Mouse (Mus musculus) thymus, adult 2 months (tissue): ENCODE measurements around the gene Snrpd3. TPM values are rescaled to one million over a fixed set of nuclear protein-coding genes. Genes with fewer than 3 reads are reported as not detected.

ENCODE experiments used
- DNase-seq: peaks from one replicate; pipeline ENCODE4 v3.0.0; 2021
- H3K27ac ChIP-seq: fragments of 200-500 bp; 2 replicates; pipeline ENCODE4 v1.5.1; 2012; ENCODE audit warnings: low read length, control low read depth; ENCODE audit not compliant: control insufficient read depth, insufficient read depth
- H3K27me3 ChIP-seq: fragments of 200-500 bp; 2 replicates; pipeline ENCODE4 v1.6.1; 2012; ENCODE audit warnings: mild to moderate bottlenecking, low read length, moderate library complexity, mixed read lengths; ENCODE audit not compliant: control insufficient read depth, insufficient read depth
- H3K36me3 ChIP-seq: fragments of 200-500 bp; 2 replicates; pipeline ENCODE4 v1.6.1; 2012; ENCODE audit warnings: mild to moderate bottlenecking, low read length, moderate library complexity; ENCODE audit not compliant: control insufficient read depth, insufficient read depth
- H3K4me1 ChIP-seq: fragments of 200-500 bp; replicated peaks from 2 replicates; pipeline ENCODE4 v1.6.1; 2012; ENCODE audit warnings: low read length; ENCODE audit not compliant: control insufficient read depth, insufficient read depth
- H3K4me3 ChIP-seq: fragments of 200-500 bp; 2 replicates; pipeline ENCODE4 v1.5.1; 2012; ENCODE audit warnings: mild to moderate bottlenecking, low read length, control low read depth, moderate library complexity; ENCODE audit not compliant: control insufficient read depth, insufficient read depth
- CTCF ChIP-seq: fragments of 200-500 bp; IDR thresholded peaks from 2 replicates; pipeline ENCODE4 v1.5.1; 2012; ENCODE audit warnings: mild to moderate bottlenecking, control low read depth, low read length, moderate library complexity, borderline replicate concordance; ENCODE audit not compliant: control insufficient read depth, poor library complexity, insufficient read depth; ENCODE audit errors: extremely low read depth
- POLR2A ChIP-seq: fragments of 200-500 bp; IDR thresholded peaks from 2 replicates; pipeline ENCODE4 v1.6.1; 2012; ENCODE audit warnings: mild to moderate bottlenecking, low read length, control low read depth, moderate library complexity; ENCODE audit not compliant: control insufficient read depth, poor library complexity, insufficient read depth; ENCODE audit errors: extremely low read depth
- WGBS: fragments of 180-500 bp; shearing (Covaris S2); methylation state at CpG from one replicate; pipeline ENCODE4 v1.1.7; 2018; 5-methylcytosine and 5-hydroxymethylcytosine counted together
- polyA plus RNA-seq: library from polyadenylated mRNA; depleted of rRNA; stranded (reverse); fragments of >200 nt; gene quantifications from 2 replicates; pipeline ENCODE4 v1.2.3, GENCODE M21; 2012

Gene Snrpd3
- polyA plus RNA-seq, 1 experiment: 25.1 TPM

- no peak for DNase-seq
- Histone ChIP-seq H3K27me3 (no peaks in the 10 kb centered on the region), H3K27ac (no peak overlapping the region), H3K36me3 (peaks cover 40% of the 10 kb centered on the region), H3K4me3 (no peak overlapping the region), H3K4me1 (0 out of 2 replicates have a peak, but pooled peaks cover 6% of the 10 kb centered on the region)
- WGBS: 99% methylated on average over 7 of the region's 7 CpGs
- TF ChIP-seq POLR2A (no peak), CTCF (no peak)
These were observed 6.9 kb upstream of the Snrpd3 start for GRCm38 (mm10) chr10:75510446-75510845.

- Histone ChIP-seq H3K27me3 (no peaks in the 10 kb centered on the region), H3K4me1 (peaks cover 6% of the 10 kb centered on the region; the same call in 1 of the 2 replicates), H3K27ac (no peak overlapping the region), H3K4me3 (no peak overlapping the region), H3K36me3 (peaks cover 40% of the 10 kb centered on the region)
- TF ChIP-seq CTCF (no peak), POLR2A (no peak)
- DNase-seq: no peak
- 96% methylated on average over 9 of the region's 9 CpGs for WGBS
These were observed 6.3 kb upstream of the Snrpd3 start for GRCm38 (mm10) chr10:75511060-75511459.

- TF ChIP-seq POLR2A (no peak), CTCF (no peak)
- Histone ChIP-seq H3K4me1 (peaks cover 12% of the 10 kb centered on the region), H3K4me3 (no peak overlapping the region), H3K27me3 (no peaks in the 10 kb centered on the region), H3K27ac (no peak overlapping the region), H3K36me3 (peaks cover 40% of the 10 kb centered on the region)
- no peak for DNase-seq
- 96% methylated on average over 7 of the region's 7 CpGs for WGBS
These were observed 5.5 kb upstream of the Snrpd3 start for GRCm38 (mm10) chr10:75511897-75512296.

DNA sequence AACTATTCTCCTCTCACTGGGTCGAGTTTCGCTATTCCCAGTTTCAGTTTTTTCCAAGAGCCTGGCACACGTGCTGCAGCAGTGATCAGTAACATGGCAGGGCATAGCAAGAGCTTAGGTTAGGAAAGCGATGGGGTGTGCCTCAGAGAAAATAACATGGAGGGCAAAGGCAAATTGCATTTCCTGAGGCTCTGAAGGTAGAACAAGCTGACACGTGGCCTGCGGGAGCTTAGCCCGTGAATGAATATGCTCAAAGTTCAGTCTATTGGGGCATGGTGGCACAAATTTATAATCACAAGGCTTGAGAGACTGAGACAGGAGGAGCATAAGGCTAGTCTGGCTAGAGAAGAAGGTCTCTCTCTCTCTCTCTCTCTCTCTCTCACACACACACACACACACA is 4.6 kb upstream of the Snrpd3 start:
- Histone ChIP-seq H3K27ac (no peak overlapping the region), H3K4me1 (peaks cover 12% of the 10 kb centered on the region), H3K27me3 (no peaks in the 10 kb centered on the region), H3K4me3 (no peak overlapping the region), H3K36me3 (peaks cover 38% of the 10 kb centered on the region)
- DNase-seq: no peak
- TF ChIP-seq POLR2A (no peak), CTCF (no peak)
- 93% methylated on average over 7 of the region's 7 CpGs for WGBS

DNA sequence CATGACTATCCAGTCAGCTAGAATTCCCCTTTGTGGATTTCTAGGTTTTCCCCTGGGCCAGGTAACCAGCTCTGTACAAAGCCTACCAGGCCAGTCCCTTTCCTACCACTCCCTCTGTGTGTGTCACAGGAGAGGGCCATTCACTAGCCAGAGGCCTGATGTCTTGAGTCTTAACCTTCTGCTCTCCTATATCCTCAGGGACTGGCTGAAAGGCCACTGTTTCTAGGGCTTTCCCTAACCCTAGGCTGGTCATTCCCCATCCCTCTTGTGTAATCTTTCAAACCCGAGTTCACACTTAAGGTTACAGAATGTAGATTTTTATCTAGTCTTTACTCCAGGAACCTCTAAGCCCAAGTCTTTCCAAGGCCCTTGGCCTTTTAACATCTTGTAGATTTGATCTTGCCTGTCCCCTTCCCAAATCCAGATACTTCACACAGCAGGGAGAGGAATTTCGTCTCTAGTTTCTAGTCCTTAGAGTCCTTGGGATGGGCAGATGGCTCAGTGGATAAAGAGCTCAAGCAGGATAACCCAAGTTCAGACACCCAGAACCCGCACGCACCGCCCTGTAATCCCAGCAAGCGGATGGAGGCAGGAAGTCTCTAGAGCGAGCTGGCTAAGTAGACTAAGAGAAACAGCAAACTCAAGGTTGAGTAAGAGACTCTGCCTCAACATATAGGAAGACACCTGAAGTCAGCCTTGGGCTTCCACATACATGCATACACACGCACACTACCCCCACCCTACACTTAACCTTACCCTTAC is 3.9 kb upstream of the Snrpd3 start:
- no peak for DNase-seq
- no peak overlapping the region for H3K4me3 ChIP-seq
- TF ChIP-seq POLR2A (no peak), CTCF (no peak)
- peaks cover 12% of the 10 kb centered on the region for H3K4me1 ChIP-seq
- no peak overlapping the region for H3K27ac ChIP-seq
- H3K36me3 ChIP-seq: peaks cover 31% of the 10 kb centered on the region
- 93% methylated on average over 8 of the region's 8 CpGs for WGBS
- no peaks in the 10 kb centered on the region for H3K27me3 ChIP-seq

GRCm38 (mm10) chr10:75514361-75514760 is 3.0 kb upstream of the Snrpd3 start:
- Histone ChIP-seq H3K27me3 (no peaks in the 10 kb centered on the region), H3K36me3 (peaks cover 22% of the 10 kb centered on the region), H3K4me3 (no peak overlapping the region), H3K27ac (no peak overlapping the region), H3K4me1 (peaks cover 12% of the 10 kb centered on the region)
- 84% methylated on average over 7 of the region's 7 CpGs for WGBS
- TF ChIP-seq POLR2A: no peak
- no peak for DNase-seq

- TF ChIP-seq CTCF: no peak
- no peak for TF ChIP-seq POLR2A
- Histone ChIP-seq H3K27me3 (no peaks in the 10 kb centered on the region), H3K27ac (no peak overlapping the region), H3K4me3 (no peak overlapping the region), H3K4me1 (peaks cover 12% of the 10 kb centered on the region), H3K36me3 (peaks cover 16% of the 10 kb centered on the region)
- 94% methylated on average over 4 of the region's 4 CpGs for WGBS
- no peak for DNase-seq
These were observed 1.9 kb upstream of the Snrpd3 start for GRCm38 (mm10) chr10:75515216-75516037.
